Mouse (Mus musculus) heart, postnatal 36 days (tissue): ENCODE measurements at regions not wholly inside any gene's neighbourhood (a gene's known extent, or its start where the extent isn't known, plus 50 kb on each side); places are given as distances from the start of the nearest gene placed in this dataset.

ENCODE experiments used
- DNase-seq, 2 experiments: peaks; one replicate each; pipeline ENCODE4 v3.0.0; 2021 to 2022
- intact Hi-C: fragments of 180-260 bp; cut with DNase I; formaldehyde crosslinking; loops from one replicate; pipeline ENCODE4 v1.15.1; 2025

DNA sequence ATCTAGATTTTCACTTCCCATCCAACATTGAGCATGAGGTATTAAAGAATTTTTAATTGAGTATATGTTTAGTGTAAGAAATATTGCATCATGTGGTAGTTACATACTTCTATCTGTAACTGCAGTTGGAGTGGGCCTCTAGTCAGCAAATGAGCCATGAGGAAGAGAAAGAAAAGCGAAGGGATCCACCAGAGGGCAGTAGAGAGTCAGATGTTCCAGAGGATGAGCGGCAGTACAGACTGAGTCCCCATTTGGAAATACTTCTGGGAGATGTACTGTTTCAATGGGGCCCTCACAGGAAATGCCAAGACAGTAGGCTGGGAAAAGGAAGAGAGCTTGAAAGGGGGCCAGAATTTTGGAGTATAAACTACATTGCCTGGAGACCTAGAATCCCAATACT is 221.2 kb downstream of the Myh15 start:
- peak; percentile 57 to 62 for DNase-seq
- intact Hi-C loops, result loop anchor here (1.0 kb wide), 1 partner anchor 44 kb away; no protein-coding TSS in a partner anchor

DNA sequence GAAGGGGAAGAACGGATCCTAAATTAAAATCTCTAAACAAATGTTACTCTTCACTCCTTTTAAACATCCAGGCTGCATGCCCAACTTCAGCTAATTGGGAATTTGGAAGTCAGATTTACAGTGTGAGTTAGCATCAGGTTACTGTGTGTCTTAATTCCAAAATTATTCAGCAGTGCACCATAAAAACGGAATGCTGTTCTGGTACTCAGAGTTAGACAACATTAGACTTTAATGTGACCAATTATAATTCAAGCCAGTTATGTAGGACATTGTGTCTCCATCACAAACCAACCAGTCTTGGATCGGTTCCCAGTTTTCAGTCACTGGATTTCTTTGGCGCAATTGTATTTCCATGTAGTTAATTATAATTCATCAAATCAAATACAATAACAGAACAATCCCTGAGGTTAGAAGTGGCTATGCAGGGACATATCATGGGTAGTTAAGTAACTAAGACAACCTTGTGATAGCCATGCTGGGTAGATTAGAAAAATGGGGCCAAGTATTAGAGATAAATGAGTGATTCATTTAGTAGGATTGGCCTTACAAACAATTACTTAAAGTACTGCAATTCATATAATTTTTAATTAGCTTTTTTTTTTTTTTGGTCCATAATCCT is 230.9 kb downstream of the Myh15 start:
- peak; percentile 6 to 24 for DNase-seq
- intact Hi-C loops, result no loop called here

DNA sequence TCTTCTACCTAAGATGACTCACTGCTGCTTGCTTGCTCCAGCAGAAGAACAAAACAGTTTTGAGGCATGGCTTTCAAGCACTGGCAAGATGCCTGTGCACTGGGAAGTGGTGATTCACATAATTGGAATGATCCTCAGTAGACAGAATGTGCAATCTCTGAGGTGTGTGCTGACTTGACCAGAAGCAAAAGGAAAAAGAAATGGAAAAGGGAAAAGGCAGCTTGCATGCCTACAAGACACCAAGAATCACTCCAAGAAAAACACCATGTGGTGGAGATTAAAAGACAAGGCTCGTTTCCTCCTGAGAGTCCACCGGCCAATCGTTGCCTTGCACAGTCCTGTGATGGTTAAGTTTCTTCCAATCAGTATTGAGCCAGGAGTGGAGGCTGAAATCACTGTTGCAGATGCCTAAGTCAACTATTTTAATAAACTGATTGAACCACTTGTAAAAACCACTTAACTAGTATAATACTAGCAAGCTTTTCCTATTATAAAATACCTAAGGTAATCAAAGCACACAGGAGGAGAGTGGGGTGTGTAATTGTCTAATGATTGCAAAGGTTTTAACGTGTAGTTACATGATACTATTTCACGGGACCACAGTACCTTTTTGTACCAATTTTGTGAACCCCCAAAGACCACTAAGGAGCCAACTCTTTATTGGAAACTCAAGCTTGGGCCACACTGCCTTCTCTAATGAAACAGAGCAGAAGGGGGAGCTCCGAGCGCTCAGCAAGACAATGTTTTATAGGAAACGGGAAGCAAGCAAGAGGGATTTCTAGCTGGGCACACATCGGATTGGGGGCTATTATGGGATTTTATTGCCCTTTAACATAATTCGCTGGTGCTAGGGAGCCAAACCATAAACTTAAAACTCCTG is 232.2 kb downstream of the Myh15 start:
- DNase-seq, result peak; percentile 36 to 39
- intact Hi-C loops, result loop anchor here (10.0 kb wide), 1 partner anchor 1215 kb away; no protein-coding TSS in a partner anchor

DNA sequence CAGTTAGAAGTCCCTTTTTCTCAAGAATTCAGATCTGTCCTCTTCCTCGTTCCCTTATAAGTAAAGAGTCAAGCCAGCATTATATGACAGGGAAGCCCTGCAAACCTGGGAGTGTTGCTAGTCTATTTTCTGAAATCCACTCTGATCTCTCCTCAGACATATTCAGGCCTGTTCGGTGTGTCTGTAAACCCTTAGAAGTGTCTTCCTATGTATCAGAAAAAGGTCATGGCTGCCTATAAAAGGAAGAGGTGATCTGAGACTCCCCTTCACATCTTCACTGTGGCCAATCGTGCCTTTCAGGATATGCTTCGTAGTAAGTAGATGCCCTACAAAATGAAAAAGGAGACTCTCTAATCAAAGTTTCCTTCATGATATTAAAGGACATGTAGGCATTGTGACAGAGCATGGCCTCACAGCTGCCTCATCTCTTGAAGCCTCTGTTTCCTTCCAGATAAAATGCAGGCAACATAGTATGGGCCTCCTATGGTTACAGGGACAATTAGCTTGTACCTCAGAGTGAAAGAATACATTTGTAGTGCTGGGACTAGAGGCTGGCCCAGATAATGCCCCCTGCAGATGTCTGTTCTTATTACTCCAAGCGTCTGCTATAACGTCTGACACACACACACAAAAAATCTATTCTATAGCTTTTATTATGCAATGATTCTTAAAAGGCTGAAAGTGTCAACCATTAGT is 246.5 kb downstream of the Myh15 start:
- DNase-seq, result no peak
- intact Hi-C loops, result no loop called here

DNA sequence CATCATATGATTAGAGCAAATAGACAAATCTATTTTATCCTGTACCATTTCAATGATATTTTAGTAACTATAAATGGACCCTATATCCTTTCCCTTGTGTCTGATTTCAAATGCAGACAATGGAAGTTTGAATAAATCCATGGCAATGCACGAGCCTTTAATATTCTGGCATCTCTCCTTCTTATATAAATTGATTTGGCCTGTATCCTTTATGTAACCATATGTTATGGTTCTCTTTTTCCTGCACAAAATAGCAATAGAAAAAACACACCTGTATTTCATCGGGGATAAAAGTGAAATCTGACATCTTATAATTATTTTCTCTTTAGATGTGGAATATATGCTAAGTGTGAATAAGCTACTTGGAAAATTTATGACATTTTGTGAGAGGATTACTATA is 247.1 kb downstream of the Myh15 start:
- intact Hi-C loops, result no loop called here
- no peak for DNase-seq

DNA sequence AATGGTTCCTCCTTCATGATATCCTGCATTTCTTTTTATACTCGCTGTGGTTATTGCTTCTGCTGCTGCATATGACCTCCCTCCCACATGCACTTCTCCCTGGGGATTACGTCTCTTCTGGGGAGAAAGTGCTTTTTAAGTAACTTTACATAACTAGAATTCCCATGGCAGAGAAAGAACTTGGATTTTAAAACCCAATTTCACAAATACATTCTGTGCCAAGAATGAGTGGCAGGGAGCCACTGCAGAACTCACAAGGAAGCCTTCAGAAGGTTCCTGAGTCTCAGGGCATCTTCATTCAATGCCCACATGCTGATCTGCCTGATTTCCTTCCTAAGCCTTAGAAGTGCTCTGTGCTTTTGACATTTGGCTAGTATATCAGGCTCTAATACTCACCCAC is 259.8 kb downstream of the Myh15 start:
- intact Hi-C loops, result no loop called here
- no peak for DNase-seq

DNA sequence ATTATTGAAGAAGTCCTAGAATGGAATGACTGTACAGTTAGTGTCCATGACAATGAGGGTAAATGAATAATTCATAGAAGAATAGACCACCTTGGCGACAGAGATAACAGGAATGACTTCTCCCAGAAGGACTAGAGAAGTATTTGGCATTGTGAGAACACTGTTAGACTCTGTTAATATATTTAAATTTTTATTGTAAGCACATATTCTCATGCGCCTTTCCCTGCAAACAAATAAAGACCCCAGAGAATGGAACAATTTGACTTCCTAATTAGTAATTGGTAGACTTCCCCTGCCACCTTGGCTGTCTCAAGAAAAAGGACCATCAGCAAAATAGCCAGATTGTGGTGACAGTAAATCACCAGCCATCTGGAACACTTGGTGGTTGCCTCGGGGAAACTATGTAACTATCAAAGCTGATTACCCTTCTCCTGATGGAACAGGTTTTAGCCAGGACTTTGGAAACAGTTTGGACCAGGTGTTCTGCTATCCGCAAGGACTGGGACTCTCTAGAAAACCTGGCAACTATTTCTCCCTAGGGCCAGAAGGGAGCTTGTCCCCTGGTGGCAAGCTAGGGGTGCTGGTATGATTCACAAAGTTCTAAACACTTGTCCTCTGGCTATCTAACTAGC is 261.9 kb downstream of the Myh15 start:
- DNase-seq, result no peak
- intact Hi-C loops, result no loop called here

DNA sequence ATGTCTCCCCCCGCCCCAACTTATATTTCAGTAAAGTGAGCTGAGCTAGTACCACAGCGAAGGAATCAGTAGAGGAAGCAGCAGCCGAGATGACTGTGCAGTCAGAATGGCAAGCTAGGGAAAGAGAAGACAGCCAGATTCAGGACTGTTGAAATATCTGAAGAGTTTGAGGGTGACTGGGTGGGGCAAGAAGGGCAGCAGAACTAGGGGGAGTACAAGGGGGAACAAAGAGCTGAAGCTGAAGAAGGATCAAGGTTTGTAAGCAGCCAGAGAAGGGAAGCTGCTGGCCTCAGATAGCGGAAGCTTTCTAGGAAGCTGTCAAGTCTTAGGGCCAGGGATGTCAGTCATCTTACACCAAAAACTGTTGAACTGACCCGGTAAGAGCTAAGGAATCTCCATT is 262.5 kb downstream of the Myh15 start:
- DNase-seq, result no peak
- intact Hi-C loops, result no loop called here

DNA sequence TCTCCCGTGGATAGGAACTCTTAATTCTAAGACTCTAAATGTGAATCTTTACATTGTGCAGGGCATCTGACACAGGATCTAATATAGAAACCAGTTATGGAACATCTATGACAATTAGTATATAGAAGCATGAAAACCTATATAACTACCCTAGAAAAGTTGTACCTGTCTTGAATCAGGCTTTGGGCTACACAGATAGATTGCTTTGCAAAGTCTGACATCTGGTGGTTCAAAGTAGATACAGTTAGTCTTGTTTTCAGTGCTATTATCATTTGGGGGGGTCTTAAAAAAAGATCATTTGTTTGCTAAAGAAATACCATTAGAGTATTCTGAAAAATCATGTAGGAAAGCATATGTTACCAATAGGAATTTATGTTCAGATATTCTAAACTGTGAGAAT is 264.7 kb downstream of the Myh15 start:
- intact Hi-C loops, result loop anchor here (1.0 to 2.0 kb wide), 2 partner anchors 44 to 157 kb away; no protein-coding TSS in a partner anchor
- no peak for DNase-seq

DNA sequence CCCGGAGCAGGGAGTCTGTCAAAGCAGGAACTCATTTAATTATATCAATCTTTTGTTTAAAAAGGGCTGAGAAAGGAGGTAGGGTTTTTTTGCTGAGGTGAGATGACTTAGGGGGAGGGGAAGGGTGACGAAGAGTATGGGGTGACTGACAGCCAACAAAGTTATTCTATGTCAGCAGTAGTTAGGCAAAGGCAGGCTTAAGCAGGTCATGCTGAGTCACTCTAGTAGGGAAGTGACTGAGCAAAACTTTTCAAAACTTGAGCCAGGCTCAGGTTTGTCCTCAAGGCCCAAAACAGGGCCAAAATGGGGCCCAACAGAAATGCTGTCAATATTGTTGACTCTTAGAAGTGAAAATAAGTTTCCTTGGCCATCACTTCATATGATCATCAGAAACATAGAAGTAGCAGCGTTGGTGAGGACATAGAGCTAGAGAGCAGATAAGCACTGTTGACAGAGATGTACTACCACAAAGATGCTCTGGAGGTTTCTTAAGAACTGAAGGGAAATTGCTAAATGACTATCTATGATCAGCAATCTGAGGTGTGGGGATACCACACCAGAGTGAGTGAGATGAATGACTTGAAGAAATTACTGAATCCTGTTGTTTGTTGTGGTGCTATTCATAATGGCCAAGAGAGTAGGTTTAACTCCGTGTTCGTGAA is 273.6 kb downstream of the Myh15 start:
- intact Hi-C loops, result no loop called here
- no peak for DNase-seq

DNA sequence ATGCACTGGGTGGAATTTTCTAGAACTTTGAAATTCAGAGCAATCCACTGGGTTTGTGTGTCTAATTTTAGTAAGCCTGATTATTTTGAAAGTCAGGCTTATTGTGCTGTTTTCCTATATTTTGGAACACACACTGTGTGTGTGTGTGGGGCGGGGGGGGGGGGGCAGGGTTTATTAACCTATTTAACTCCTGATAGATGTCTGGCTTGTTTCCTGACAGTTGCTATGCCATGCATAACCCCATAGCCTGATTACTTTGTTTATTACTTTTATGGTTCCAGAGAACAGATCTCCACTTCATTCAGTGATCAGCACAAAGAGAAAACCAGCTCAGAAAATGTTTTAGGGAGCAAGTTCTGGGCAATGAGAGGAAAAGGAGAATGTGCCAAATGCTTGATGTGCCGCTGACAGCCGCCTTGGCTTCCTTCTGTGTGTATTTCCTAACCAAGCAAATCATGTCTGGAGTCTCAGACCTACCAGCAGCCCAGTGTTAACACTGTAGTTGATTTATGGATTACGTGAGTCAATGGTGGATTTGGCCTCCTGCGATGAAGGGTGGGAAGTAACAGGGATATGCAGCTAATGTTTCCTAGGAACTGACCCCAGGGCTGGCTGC is 274.9 kb downstream of the Myh15 start:
- intact Hi-C loops, result no loop called here
- peak; percentile 13 to 19 for DNase-seq

DNA sequence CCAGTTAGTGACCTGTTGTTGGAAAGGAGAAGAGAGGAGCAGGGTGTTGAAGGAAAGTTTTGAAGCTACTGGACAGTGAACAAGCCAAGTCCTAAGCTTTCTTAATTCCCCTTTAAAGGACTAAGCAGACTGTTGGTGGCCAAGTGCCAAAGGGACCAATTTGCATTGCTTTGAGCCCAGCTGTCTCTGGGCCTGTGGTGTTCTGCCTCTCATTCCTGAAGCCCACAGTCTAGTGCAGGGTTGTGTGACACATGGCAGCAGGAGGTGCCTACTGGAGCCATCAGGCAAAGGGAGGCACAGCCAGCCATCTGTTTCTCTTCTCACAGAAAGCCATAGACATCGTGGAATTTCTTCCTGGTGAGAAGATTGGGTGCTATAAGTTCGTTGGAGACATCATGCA is 278.6 kb downstream of the Myh15 start:
- DNase-seq, result no peak
- intact Hi-C loops, result no loop called here

DNA sequence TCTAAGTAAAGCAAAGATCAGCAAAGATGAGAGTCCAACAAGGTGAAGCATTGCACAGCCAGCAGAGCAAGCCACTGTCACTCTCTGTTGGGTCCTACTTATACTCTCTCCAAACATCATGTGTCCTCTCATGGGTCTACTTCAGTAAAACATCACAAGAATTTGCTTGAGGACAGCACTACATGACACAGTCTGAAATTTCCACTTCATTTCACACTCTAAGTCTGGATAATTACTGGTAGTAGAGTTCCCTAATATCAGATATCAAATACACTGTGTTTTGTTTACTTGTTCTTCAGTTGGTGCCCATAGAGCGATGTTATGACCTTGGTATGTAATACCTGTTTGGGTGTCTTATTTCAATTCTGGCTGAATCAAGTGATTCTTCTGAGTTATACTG is 280.7 kb downstream of the Myh15 start:
- no peak for DNase-seq
- intact Hi-C loops, result no loop called here

DNA sequence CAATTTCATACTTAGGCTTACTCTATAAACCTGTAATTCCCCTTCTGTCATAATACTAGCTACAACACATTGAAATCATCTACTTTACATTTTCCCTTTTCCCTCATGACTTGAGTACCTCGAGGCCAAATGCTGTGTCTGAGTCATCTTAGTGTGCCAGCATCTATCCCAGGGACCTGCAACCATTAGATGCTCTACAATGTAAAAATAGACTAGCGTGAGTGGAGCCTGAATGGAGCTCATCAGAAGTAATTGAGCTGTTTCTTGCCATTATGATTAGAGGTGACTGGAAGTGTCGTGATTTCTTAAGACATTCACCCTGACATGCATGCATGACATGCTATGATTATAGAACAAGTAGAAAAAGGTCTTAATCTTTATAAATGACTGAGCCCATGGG is 301.1 kb downstream of the Myh15 start:
- intact Hi-C loops, result no loop called here
- DNase-seq, result no peak

DNA sequence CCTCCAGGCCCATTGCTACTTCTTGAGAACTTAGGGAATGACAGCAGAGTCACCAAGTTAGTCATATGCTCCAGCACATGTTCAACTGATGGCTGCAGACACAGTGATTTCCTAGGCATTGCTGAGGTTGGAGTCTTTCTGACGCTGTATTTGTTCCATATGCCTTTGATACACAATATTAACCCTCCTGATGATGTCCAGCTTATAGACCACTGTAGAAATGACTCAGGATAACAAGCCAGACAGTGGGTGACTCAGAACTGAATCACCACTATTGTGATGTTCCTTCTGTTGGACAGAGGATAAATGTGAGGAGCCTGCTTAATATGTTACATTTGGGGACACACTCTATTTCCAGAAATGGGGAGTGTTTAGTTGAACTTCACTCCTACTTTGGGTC is 304.4 kb downstream of the Myh15 start:
- intact Hi-C loops, result no loop called here
- no peak for DNase-seq

DNA sequence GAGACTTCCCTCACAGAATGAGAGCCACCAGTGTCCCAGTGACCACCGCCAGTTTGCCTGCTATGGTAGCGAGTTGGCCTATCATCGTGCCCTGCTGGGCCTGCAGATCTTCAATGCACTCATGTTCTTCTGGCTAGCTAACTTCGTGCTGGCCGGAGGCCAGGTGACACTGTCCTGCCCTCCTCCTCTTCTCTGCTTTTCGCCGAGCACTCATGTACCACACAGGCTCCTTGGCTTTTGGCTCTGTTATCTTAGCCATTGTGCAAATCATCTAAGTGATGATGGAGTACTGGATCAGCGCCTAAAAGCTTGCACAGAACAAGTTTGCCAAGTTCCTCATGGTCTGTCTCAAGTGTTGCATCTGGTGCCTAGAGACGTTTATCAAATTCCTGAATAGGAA is 312.2 kb downstream of the Myh15 start:
- peak; percentile 10 to 28 for DNase-seq
- intact Hi-C loops, result no loop called here

DNA sequence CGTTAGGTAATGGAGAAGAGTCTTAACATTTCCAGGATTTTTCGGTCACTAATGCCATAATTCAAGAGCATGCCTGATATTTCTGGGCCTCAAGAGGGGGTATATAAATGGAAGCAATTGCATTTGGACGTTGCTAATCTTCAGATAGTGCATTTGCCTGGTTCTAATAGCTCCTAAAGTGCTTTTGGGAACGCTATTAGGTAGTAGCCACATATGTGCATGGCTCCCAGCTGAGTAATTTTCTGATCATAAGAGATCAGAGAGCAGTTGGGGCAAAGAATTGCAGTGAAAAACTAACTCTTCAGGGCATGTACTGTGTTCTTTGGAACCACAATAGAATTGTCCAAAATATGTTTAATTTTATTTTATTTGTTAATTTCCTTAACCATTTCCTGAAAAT is 317.8 kb downstream of the Myh15 start:
- DNase-seq, result no peak
- intact Hi-C loops, result no loop called here

DNA sequence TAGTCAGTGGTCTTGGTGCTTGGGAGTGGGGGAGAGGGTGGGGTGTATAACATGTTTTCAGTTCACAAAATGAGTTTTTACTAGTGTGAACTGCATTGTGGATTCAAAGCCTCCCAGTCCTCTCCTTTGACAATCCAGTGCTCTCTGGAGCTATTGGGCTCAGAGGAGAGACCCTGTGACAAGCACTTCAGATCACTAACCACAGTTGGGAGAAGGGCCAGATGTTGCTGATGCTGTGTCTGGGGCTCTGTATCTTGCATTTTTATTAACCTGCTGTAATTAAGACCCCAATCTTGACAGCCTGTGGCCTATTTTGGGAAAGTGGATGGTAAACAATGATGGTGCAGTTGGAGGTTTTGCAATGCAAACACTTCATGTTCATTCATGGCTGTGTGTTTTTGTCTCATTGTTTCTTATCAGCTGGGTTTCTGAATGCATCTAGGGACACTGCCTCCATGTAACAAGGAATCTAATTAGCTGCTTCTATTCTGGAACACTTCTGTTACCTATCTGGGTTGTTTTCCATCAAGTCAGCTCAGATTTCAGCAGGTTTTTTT is 320.0 kb upstream of the Ift57 start:
- intact Hi-C loops, result no loop called here
- no peak for DNase-seq

DNA sequence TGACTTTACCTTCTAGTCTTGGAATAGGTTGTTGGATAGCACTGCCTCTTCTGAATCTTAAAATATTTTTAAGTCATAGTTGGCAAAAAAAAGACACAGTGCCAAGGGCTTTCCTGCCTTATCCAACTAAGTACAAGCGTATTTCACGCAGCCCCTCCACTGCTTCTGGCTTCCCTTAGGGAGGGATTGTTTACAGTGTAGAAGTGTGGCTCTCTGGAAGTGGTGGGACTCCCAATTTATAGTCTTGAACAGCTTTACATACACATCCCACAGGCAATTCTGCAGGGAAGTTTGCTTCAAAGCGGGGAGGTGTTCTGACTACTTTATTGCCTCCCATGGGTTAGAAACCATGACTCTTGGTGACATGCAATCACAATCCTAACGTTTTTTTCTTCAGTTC is 310.9 kb upstream of the Ift57 start:
- no peak for DNase-seq
- intact Hi-C loops, result no loop called here
